Mouse (Mus musculus) kidney, adult 11 months (tissue): ENCODE measurements around the gene Olfr599.
"Not testable (repeated sequence)": the region's sequence is repeated elsewhere in the genome, so short reads cannot be mapped to it uniquely, and the experiment has no call there.

Source experiments
- DNase-seq: peaks from one replicate; pipeline ENCODE4 v3.0.0; 2022

The Olfr599 gene

DNA sequence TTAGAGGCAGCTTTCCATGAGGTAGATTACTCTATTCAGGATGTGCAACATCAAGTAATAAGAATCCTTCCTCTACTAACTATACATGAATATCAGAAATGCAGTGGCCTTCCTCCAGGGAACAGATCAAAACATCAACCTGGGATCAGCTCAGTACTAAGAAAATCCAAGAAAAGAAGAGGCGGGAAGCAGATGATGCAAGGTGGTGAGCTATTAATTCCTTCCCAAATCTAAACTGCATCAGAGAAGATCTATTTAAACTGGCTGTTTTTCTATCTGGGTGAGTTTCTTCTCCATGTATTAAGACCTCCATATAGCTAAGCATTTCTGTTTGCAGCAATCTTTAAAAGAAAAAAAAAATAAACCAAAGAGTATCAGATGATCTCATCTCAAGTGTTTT, at the start of gene Olfr599:
TSS of gene Olfr599 (plus strand) at position 301 of the 400 bp plus-strand sequence.
- no peak for DNase-seq

- DNase-seq: not testable (repeated sequence)
Observed at GRCm38 (mm10) chr7:103305348-103305747, 30.4 kb upstream of the Olfr599 start, which contains the start of gene Olfr596. Olfr596 (plus strand) TSS chr7:103305648.

DNA sequence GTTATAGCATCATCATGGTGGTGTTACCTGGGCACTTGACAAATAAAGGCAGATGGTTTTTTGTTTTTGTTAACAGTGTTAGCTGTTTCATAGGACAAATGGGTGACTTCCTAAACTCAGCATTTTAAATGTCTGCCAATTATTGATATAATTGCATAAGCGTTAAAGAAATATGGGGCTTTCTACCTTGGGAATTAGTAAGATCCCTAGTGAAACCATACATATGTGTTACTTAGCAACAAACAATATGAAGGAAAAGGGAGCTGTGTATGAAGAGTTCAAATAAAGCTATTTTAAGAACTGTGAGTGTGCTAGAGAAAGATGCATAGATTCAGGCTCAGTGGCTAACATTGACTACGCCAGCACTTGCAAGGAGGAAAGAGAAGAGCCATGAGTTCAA, 19.7 kb upstream of the Olfr599 start, which contains the start of gene Olfr597:
TSS of gene Olfr597 (plus strand) at position 301 of the 400 bp plus-strand sequence.
- DNase-seq: not testable (repeated sequence)

DNA sequence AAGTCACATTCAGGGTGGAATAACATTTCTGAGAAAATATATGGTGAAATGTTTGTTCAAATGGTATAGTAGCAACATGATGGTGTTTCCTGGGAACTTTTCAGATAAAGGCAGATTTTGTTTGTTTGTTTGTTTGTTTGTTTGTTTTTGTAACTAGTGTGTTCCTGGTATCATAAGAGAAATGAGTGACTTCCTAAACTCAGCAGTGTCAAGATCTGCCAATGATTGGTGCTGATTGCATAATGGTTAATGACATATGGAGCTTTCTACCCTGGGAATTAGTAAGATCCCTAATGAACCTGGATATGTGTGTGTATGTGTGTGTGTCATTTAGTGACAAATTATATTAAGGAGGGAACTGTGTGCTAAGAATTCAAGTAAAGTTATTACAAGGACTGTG, 12.4 kb upstream of the Olfr599 start, which contains the start of gene Olfr598:
TSS of gene Olfr598 (plus strand) at position 301 of the 400 bp plus-strand sequence.
- no peak for DNase-seq

DNA sequence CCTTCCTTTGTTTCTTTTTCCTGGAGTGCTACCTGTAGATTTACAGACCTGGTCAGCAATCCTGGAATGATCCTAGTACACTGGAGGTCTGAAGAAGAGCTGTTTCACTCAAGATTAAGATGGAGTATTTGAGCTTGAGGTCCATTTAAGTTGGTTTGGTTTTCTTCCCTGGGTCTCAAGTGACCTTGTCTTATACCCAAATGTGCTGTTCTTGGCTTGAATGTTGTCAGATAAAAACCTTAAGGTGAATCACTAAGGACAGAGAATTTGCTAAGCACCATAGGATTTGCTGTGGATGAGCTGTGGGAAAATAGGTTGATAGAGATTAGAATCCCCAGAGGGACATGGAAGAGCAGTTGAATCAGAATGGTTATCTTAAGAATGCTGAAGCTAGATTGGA, 13.9 kb downstream of the Olfr599 start, which contains the start of gene Olfr600:
TSS of gene Olfr600 (minus strand) at position 101 of the 400 bp plus-strand sequence.
- DNase-seq: no peak

DNA sequence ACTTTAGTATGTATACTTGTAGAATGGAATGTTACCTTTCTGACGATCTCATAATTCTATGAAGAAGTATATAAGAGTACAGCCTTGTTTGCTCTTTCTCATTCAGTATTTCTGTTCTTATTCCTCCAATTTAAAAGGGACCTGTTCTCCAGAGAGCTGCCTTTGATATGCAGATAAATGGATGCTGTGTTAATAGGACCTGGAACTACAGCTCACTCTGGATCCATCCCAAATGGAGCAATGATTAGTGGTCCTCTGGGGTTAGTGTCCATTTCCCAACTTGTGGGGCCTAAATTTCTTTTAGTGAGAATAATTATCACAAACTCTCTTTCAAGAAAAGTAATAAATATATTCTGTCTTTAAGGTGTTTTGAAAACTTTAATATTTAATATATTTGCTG, 26.8 kb downstream of the Olfr599 start, which contains the start of gene Olfr601:
TSS of gene Olfr601 (minus strand) at position 101 of the 400 bp plus-strand sequence.
- DNase-seq: no peak

DNA sequence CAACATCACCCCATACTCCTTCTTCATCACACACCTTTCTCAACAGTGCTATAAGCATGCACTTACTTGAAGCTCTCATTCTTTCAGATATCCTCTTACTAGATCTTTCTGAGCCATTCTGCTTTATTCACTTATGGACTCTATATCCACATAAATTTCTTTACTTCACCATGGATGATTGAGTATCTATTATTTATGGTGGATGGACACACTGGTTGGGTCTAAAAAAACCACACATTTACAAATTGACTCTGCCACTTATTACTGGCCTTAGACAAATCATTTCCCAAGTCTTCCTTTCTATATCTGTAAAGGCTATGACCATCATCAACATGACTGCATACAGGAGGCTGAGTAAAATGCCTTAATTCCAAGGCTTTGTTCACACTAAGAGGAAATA, 50.4 kb downstream of the Olfr599 start, which contains the start of gene Olfr603:
TSS of gene Olfr603 (minus strand) at position 101 of the 400 bp plus-strand sequence.
- DNase-seq: no peak
